Mouse (Mus musculus): ENCODE data around the gene Serpinf2.
"Not testable (repeated sequence)": the region's sequence is repeated elsewhere in the genome, so short reads cannot be mapped to it uniquely, and the experiment has no call there.

- not testable (repeated sequence) for TF ChIP-seq POLR2A (IDR thresholded peaks at IDR 0.05; ENCODE audit: borderline replicate concordance, extremely low read depth, low read depth, low read length); CTCF (IDR thresholded peaks at IDR 0.05; ENCODE audit: insufficient read depth, low read length)
Observed at GRCm38 (mm10) chr11:75455971-75456370, 16.6 kb upstream of the Serpinf2 start.
